Mouse (Mus musculus) spleen, postnatal 4 days (tissue): ENCODE results near the gene Afap1.

Experiments used
- DNase-seq, 2 experiments: peaks; one replicate each; pipeline ENCODE4 v3.0.0; 2022; ENCODE audit warnings: low spot score in 2 of 2

The Afap1 gene

GRCm38 (mm10) chr5:35972739-35973138 lies 79.6 kb downstream of the Afap1 start:
- no peak for DNase-seq

- peak in 1 of 2 experiments; percentile 26 for DNase-seq
Measured at GRCm38 (mm10) chr5:35973800-35974199, 80.7 kb downstream of the Afap1 start.

DNA sequence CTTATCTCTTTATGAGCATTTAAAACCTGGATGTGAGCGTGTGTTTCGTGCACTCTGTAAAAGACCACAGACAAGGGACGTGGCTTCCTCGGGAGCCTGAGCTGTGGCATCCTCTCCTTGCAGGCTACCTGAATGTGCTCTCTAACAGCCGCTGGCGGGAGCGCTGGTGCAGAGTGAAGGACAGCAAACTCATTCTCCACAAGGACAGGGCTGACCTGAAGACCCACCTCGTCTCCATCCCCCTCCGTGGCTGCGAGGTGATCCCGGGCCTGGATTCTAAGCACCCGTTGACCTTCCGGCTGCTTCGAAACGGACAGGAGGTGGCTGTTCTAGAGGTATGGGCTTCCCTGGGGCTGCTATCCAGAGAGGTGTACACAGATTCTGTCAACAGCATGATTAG lies 81.1 kb downstream of the Afap1 start:
- no peak for DNase-seq

DNA sequence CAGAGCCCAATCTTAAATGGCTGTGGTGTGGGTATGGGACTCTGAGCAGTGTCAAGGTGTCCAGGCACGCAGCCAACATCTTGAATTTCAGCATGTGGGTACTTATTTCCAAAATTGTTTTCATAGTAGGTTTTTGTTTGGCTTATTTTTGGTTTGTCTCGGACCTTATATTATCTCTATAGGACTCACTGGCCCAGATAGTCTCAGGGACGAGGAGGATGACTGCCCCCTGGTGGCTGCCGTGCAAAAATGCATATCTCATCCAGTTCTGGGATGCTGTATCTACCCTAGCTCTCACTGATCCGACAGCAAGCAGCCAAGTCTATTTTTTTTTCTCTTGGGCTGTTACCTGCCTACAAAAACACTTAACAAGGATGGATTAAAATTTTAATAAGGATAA lies 82.6 kb downstream of the Afap1 start:
- DNase-seq, result peak; percentile 59 to 88

GRCm38 (mm10) chr5:35980542-35980941 lies 87.4 kb downstream of the Afap1 start:
- no peak for DNase-seq

- no peak for DNase-seq
Measured at GRCm38 (mm10) chr5:35981341-35981740, 88.2 kb downstream of the Afap1 start.

DNA sequence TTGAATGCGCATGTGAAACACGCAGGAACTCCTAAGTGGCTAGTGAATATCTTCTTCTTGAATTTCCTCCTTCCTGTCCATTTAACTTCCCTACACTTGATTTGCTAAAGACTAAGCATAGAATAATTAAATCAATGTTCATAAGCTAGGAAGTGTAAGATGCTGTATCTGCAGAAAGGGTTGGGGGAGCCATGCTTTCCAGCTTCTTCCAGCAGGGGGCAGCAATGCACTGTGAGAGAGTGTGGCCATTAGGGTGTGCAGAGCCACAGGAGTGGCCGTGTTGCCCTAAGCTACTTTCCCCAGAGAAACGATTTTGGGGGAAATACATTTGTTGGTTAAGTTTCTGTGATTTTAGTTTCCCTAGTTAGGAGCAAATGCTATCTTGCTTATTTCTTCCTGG lies 88.9 kb downstream of the Afap1 start:
- peak; percentile 72 to 90 for DNase-seq

DNA sequence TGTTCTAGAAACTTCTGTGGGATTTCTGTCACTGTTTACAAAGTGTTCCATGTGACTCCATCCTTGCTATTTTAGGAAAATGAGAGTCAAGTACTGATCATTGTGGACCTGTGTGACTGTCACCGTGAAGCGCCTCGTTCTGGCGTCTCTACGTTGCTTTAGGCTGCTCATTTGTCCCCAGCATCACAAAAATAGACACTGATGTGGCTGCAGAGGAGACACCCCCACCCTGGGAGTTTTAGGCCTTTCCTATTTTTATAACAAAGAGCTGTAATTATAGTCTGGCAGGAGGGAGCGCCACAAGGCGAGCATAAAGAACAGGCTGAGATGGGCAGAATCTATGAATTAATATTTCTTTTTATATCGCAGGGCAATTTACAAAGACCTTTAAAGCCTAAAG lies 92.5 kb downstream of the Afap1 start:
- DNase-seq, result no peak

DNA sequence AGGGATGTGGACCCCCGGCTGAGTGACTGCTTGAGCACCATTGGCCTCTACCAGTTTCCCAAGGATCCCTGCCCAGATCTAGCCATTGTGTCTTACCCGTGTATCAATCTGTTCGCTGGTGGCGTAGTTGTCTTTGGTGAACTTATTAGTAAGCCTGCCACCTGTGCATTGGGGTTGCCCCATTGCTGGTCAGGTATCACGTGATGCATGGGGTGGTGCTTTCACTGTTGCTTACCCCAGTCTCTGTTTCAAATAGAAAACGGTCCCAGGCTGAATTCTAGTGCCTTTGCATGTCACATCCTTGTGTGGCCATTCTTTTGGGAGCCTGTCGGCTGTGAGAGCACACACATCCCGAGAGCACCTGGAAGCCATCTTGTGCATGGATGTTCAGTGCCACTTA lies 95.0 kb downstream of the Afap1 start:
- DNase-seq, result no peak

- no peak for DNase-seq
Measured at GRCm38 (mm10) chr5:35989506-35989905, 96.4 kb downstream of the Afap1 start.

GRCm38 (mm10) chr5:35989986-35990735 lies 97.0 kb downstream of the Afap1 start:
- DNase-seq, result no peak

GRCm38 (mm10) chr5:36003797-36004196 lies 110.7 kb downstream of the Afap1 start:
- DNase-seq, result no peak

GRCm38 (mm10) chr5:36006106-36006505 lies 113.0 kb downstream of the Afap1 start:
- no peak for DNase-seq

GRCm38 (mm10) chr5:36006586-36006985 lies 113.5 kb downstream of the Afap1 start:
- no peak for DNase-seq

- no peak for DNase-seq
Measured at GRCm38 (mm10) chr5:36007649-36008048, 114.5 kb downstream of the Afap1 start.

DNA sequence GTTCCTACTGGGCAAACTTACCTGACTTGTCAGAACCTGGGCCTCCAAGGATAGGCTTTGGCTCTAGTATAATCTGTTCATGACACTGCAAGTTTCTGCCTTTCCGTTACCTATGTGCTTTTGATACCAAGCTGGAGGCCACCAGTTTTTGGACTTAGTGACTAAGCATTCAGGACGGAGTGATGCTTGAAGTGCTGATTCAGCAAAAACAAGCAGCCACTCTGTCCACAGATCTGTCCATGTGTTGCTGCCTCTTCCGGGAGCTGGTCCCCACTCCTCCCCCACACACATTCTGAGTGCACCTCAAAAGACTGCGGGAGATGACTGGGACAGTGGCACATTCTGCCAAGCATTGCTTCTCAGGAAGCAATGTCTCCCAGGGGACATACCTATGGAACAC lies 116.3 kb downstream of the Afap1 start:
- DNase-seq, result no peak

DNA sequence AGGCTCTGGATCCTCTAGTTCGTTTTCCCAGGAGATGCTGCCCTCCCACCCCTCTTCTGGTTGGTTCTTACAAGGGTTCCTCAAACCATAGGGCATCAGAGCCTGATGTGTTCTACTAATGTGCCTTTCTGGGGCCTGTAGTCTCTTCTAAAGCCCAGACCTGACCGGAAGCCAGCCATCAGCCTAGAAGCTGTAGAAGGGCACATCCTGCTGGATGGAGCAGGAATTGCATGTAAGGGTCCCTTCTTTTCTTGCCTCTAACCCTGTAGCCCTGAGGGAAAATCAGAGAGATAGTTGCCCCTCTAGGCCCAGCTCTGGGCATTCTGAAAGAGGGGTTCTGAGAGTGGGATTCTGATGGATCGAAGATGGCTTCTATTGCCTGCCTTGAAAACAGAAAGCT lies 125.2 kb downstream of the Afap1 start:
- no peak for DNase-seq

- DNase-seq, result no peak
Measured at GRCm38 (mm10) chr5:36021091-36021490, 128.0 kb downstream of the Afap1 start.

DNA sequence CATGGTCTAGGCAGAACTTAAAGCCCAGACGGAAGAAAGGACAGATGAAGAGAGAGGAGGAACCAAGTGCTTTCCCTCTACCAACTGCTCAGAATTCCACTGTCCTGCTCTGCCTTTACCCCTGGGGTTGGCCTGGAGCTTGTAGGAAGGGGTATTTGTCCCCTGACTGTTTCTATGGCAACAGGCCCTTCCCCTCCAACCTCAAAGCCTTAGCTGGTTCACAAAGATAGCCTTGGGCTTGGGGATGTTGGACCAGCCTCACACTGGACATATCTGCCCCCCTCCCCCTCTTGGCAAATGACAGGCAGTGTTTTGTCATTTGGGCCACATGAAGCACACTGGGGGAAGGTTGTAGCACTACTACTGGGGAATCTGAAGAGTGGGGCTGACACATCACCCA lies 129.2 kb downstream of the Afap1 start:
- DNase-seq, result no peak

DNA sequence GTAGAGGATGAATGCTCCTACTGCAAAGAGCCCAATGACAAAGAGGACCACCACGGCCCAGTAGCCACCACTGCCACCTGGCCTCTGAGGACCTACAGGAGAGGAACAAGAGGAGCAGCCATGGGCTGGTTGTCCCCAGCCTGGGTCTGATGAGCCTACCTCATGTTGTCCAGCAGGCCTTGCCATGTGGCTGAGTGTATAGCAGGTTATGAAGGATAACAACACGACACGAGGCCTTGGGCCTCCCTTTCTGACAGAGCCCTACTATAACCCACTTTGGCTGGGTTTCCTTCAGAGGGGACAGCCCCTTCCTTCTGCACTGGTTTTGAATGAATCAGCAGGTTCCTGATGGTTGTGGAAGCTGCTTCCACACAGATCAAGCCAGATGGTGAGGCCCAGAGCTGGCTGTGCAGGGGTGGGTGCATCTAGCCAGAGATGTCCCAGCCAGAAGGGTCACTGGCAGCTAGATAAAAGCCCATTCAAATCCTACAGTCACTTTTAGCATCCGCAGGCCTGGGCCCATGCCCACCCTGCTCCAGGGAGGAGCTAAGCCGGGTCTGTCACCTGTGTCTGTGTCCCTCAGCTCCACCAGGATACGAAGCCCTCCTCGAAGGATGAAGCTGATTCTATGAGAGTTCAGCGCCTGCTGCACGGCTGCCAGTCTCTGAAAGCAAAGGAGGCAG lies 131.0 kb downstream of the Afap1 start:
- no peak for DNase-seq

DNA sequence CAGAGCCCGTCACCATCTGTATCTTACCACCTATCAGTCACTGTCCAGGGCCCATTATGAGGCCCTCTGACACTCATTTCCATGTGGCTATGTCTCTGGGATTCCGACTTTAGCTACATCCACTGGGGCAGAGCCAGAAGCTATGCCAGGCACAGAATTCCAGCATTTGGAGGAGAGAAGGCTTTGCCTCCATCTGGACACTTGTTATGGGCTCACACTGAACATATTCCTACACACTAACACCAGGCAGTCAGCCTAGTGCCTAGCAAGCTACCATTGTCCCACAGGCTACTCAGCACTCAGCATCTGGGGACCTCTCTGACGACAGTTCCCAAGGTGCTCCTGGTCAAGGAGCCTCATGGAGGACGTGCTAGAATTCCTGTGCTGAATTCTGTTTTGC lies 132.0 kb downstream of the Afap1 start:
- DNase-seq, result no peak

GRCm38 (mm10) chr5:36033531-36034426 lies 140.7 kb downstream of the Afap1 start:
- peak in 1 of 2 experiments; percentile 33 for DNase-seq
